Mouse (Mus musculus) MEL (cell line): Measurements from ENCODE around the gene Pcgf2. TPM values are rescaled to one million over a fixed set of nuclear protein-coding genes. Genes with fewer than 3 reads are reported as not detected.

ENCODE experiments used
- DNase-seq: peaks from one replicate; pipeline ENCODE4 v3.0.0; 2011; ENCODE audit warnings: low read depth, low spot score
- H3K27ac ChIP-seq: 2 replicates; pipeline ENCODE4 v1.5.1; 2012; ENCODE audit warnings: low read depth, mild to moderate bottlenecking, control low read depth, low read length, moderate library complexity; ENCODE audit not compliant: control insufficient read depth
- H3K27me3 ChIP-seq, 2 experiments: fragments of 150-350 bp in 1 of 2; sonication (generic) in 1 of 2; 2 replicates each; pipeline ENCODE4 v1.6.1; 2012; ENCODE audit warnings: low read length in 2 of 2, mild to moderate bottlenecking in 2 of 2, improper control_type of control experiment in 1 of 2, moderate library complexity in 1 of 2; ENCODE audit not compliant: insufficient read depth in 2 of 2, control insufficient read depth in 1 of 2
- H3K36me3 ChIP-seq, 2 experiments: 2 replicates each; pipeline ENCODE4 v1.6.1; 2012 to 2014; ENCODE audit warnings: low read length in 2 of 2, improper control_type of control experiment in 1 of 2, inconsistent platforms in 1 of 2, mild to moderate bottlenecking in 1 of 2; ENCODE audit not compliant: insufficient read depth in 2 of 2, control insufficient read depth in 1 of 2
- H3K4me1 ChIP-seq, 2 experiments: fragments of 150-350 bp in 1 of 2; sonication (generic) in 1 of 2; 2 replicates each; pipeline ENCODE4 v1.6.1; 2012; ENCODE audit warnings: low read length in 2 of 2, improper control_type of control experiment in 1 of 2, mild to moderate bottlenecking in 1 of 2; ENCODE audit not compliant: insufficient read depth in 2 of 2, control insufficient read depth in 1 of 2
- H3K4me3 ChIP-seq, 2 experiments: fragments of 150-350 bp in 1 of 2; sonication (generic) in 1 of 2; 2 replicates each; pipeline ENCODE4 v1.5.1; 2012; ENCODE audit warnings: low read depth in 2 of 2, low read length in 2 of 2, mild to moderate bottlenecking in 2 of 2, moderate library complexity in 2 of 2, control low read depth in 1 of 2, improper control_type of control experiment in 1 of 2; ENCODE audit not compliant: control insufficient read depth in 1 of 2, insufficient read depth in 1 of 2
- H3K79me2 ChIP-seq: 2 replicates; pipeline ENCODE4 v1.6.1; 2012; ENCODE audit warnings: mild to moderate bottlenecking, low read length, moderate library complexity; ENCODE audit not compliant: control insufficient read depth, poor library complexity, insufficient read depth
- H3K9ac ChIP-seq: 2 replicates; pipeline ENCODE4 v1.6.1; 2012; ENCODE audit warnings: low read depth, mild to moderate bottlenecking, control low read depth, low read length, moderate library complexity; ENCODE audit not compliant: control insufficient read depth, poor library complexity, severe bottlenecking
- H3K9me3 ChIP-seq: fragments of 150-350 bp; sonication (generic); replicated peaks from 2 replicates; pipeline ENCODE4 v1.6.1; 2012; ENCODE audit warnings: mild to moderate bottlenecking, low read length, improper control_type of control experiment, moderate library complexity; ENCODE audit not compliant: insufficient read depth
- BHLHE40 ChIP-seq: IDR thresholded peaks from 2 replicates; pipeline ENCODE4 v1.6.1; 2012; ENCODE audit warnings: low read depth, mild to moderate bottlenecking, inconsistent platforms, low read length, improper control_type of control experiment, borderline replicate concordance
- CHD2 ChIP-seq: IDR thresholded peaks from 2 replicates; pipeline ENCODE4 v1.6.1; 2011; ENCODE audit warnings: low read length, improper control_type of control experiment
- CTCF ChIP-seq, 3 experiments: IDR thresholded peaks in 2 of 3; conservative IDR thresholded peaks in 1 of 3; 2 replicates each; pipeline ENCODE4 v1.5.1; 2011 to 2012; ENCODE audit warnings: low read length in 3 of 3, low read depth in 2 of 3, mild to moderate bottlenecking in 2 of 3, improper control_type of control experiment in 1 of 3, inconsistent platforms in 1 of 3, mixed read lengths in 1 of 3, moderate library complexity in 1 of 3; ENCODE audit not compliant: control insufficient read depth in 1 of 3, insufficient read depth in 1 of 3, poor library complexity in 1 of 3, severe bottlenecking in 1 of 3
- GABPA ChIP-seq: IDR thresholded peaks from 2 replicates; pipeline ENCODE4 v1.6.1; 2012; ENCODE audit warnings: low read depth, mild to moderate bottlenecking, inconsistent platforms, low read length, improper control_type of control experiment, moderate library complexity
- GATA1 ChIP-seq: IDR thresholded peaks from 2 replicates; pipeline ENCODE4 v1.6.1; 2011; ENCODE audit warnings: low read depth, low read length, improper control_type of control experiment
- HCFC1 ChIP-seq: IDR thresholded peaks from 2 replicates; pipeline ENCODE4 v1.6.1; 2012; ENCODE audit warnings: low read depth, mild to moderate bottlenecking, inconsistent platforms, low read length, improper control_type of control experiment, moderate library complexity
- KAT2A ChIP-seq: conservative IDR thresholded peaks from 2 replicates; pipeline ENCODE4 v1.6.1; 2012; ENCODE audit warnings: low read depth, low read length, improper control_type of control experiment, inconsistent platforms
- MAFK ChIP-seq: IDR thresholded peaks from 2 replicates; pipeline ENCODE4 v1.6.1; 2011; ENCODE audit warnings: low read depth, mild to moderate bottlenecking, low read length, improper control_type of control experiment, borderline replicate concordance
- MEF2A ChIP-seq: IDR thresholded peaks from 2 replicates; pipeline ENCODE4 v1.6.1; 2014; ENCODE audit warnings: low read depth, mild to moderate bottlenecking, inconsistent platforms, low read length, improper control_type of control experiment; ENCODE audit not compliant: poor library complexity, insufficient replicate concordance, severe bottlenecking; ENCODE audit errors: extremely low read depth
- MXI1 ChIP-seq: IDR thresholded peaks from 2 replicates; pipeline ENCODE4 v1.6.1; 2011; ENCODE audit warnings: mild to moderate bottlenecking, low read depth, low read length, improper control_type of control experiment
- MYB ChIP-seq: IDR thresholded peaks from 2 replicates; pipeline ENCODE4 v1.6.1; 2011; ENCODE audit warnings: mild to moderate bottlenecking, low read depth, low read length, improper control_type of control experiment
- NRF1 ChIP-seq: IDR thresholded peaks from 2 replicates; pipeline ENCODE4 v1.6.1; 2014; ENCODE audit warnings: low read depth, mild to moderate bottlenecking, inconsistent platforms, low read length, improper control_type of control experiment, moderate library complexity; ENCODE audit not compliant: poor library complexity, insufficient read depth, severe bottlenecking
- POLR2AphosphoS2 ChIP-seq: IDR thresholded peaks from 2 replicates; pipeline ENCODE4 v1.6.1; 2011; ENCODE audit warnings: low read length, improper control_type of control experiment
- TCF12 ChIP-seq: IDR thresholded peaks from 2 replicates; pipeline ENCODE4 v1.6.1; 2014; ENCODE audit warnings: low read depth, mild to moderate bottlenecking, inconsistent platforms, low read length, improper control_type of control experiment, moderate library complexity
- ZMIZ1 ChIP-seq: IDR thresholded peaks from 2 replicates; pipeline ENCODE4 v1.6.1; 2012; ENCODE audit warnings: low read depth, mild to moderate bottlenecking, inconsistent platforms, low read length, improper control_type of control experiment, moderate library complexity
- ZNF384 ChIP-seq: IDR thresholded peaks from 2 replicates; pipeline ENCODE4 v1.6.1; 2012; ENCODE audit warnings: low read depth, mild to moderate bottlenecking, inconsistent platforms, low read length, improper control_type of control experiment
- polyA plus RNA-seq, 2 experiments: library from polyadenylated mRNA; stranded (reverse) in 1 of 2; unstranded in 1 of 2; fragments of >175 nt in 1 of 2; fragments of >200 nt in 1 of 2; gene quantifications; 2 replicates each; pipeline versions ENCODE4 v1.2.1 to v1.2.4; 2012; ENCODE audit warnings: low replicate concordance in 2 of 2, low read depth in 1 of 2; ENCODE audit not compliant: insufficient read length in 2 of 2, insufficient read depth in 1 of 2, missing spikeins in 1 of 2
- total RNA-seq: library from RNA; depleted of rRNA; stranded (reverse); fragments of 300-350 nt; gene quantifications from 2 replicates; pipeline ENCODE4 v1.2.3, GENCODE M21; 2012

Gene Pcgf2
- total and polyA plus RNA-seq, 3 experiments: 12.3 to 38.7 TPM; not detected in 1

DNA sequence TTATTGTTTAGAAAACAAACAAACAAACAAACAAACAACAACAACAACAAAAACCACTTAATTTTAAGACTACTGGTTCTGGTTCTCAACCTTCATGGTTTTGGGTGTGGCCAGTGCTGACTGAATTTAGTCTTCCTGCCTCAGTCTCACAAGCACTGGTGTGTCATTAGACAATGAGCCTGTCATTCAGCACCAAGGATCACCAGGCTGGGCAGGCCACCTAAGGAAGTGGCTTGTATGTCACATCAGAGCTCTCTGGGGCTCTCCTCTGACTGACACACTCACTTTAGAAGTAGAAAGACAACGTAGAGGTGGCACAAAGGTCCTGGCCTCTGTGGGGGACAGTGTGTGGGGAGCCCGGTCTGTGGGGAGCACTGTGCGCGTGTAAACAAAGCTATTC, 18.7 kb upstream of the Pcgf2 start:
- peaks cover 0 to 3% of the 10 kb centered on the region in 2 experiments; a peak in 2 of 4 replicates for H3K4me1 ChIP-seq
- H3K4me3 ChIP-seq: no peak overlapping the region
- no peak for DNase-seq
- H3K27me3 ChIP-seq: no peaks in the 10 kb centered on the region
- H3K9me3 ChIP-seq: no peaks in the 10 kb centered on the region
- no peaks in the 10 kb centered on the region for H3K79me2 ChIP-seq
- no peak for TF ChIP-seq ZMIZ1
- TF ChIP-seq GATA1: no peak
- no peak for TF ChIP-seq MYB
- TF ChIP-seq ZNF384: no peak
- no peak for TF ChIP-seq MEF2A
- TF ChIP-seq POLR2AphosphoS2: no peak
- TF ChIP-seq BHLHE40: no peak
- TF ChIP-seq CHD2: no peak
- TF ChIP-seq MAFK: no peak
- TF ChIP-seq TCF12: no peak
- TF ChIP-seq NRF1: no peak
- no peak overlapping the region; the same call in 1 of the 2 replicates for H3K27ac ChIP-seq
- H3K9ac ChIP-seq: no peak overlapping the region
- peaks cover 3 to 12% of the 10 kb centered on the region in 2 experiments; a peak in 3 of 4 replicates for H3K36me3 ChIP-seq

- Histone ChIP-seq H3K9ac (peak overlapping the region; percentile 12; the same call in 1 of the 2 replicates), H3K9me3 (no peaks in the 10 kb centered on the region), H3K27me3 (no peaks in the 10 kb centered on the region)
- no peak for DNase-seq
- TF ChIP-seq MXI1 (no peak), CTCF (IDR thresholded peaks at IDR 0.05 in 2 of 3, conservative IDR thresholded peaks at IDR 0.05 in 1 of 3; ENCODE audit: control insufficient read depth in 1 of 3, insufficient read depth in 1 of 3, low read depth in 2 of 3, low read length in 3 of 3, poor library complexity in 1 of 3, severe bottlenecking in 1 of 3) (no peak), HCFC1 (no peak), GABPA (no peak), KAT2A (no peak), POLR2AphosphoS2 (no peak)
- TF ChIP-seq, all 39 proteins: peak for 0
- H3K79me2 ChIP-seq: no peaks in the 10 kb centered on the region
- H3K4me3 ChIP-seq: no peak overlapping the region
- H3K4me1 ChIP-seq: peaks cover 0 to 3% of the 10 kb centered on the region in 2 experiments; a peak in 2 of 4 replicates
- peaks cover 3 to 10% of the 10 kb centered on the region in 2 experiments; a peak in 3 of 4 replicates for H3K36me3 ChIP-seq
- H3K27ac ChIP-seq: peak overlapping the region; percentile 53; the same call in 1 of the 2 replicates
These were observed 18.1 kb upstream of the Pcgf2 start for GRCm38 (mm10) chr11:97718281-97718860.
